Mouse (Mus musculus) right cerebral cortex, adult 18-20 months (tissue): ENCODE measurements around the gene Calhm1.

ENCODE experiments used
- DNase-seq: peaks from one replicate; pipeline ENCODE4 v3.0.0; 2022; ENCODE audit warnings: mixed read lengths

The Calhm1 gene

DNA sequence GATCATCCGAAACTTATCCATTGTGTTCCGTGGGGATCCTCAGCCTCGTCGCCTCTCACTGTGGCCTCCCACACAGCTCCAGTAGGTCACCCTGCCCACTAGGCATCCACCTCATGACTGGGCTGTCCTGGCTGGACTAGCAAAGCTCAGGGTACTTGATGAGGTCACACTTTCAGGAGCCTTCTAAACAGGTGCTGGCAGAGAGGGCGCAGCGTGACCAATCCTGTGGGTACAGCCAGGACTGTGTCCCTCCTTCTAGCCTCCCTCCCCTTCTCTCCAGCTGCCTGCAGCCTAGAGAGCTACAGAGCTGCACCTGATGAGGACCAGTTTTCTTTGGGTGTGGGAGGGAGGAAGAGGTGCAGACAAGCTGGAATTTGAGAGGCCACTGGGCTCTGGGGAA lies at the start of gene Calhm1:
Gene Calhm1 (minus strand): TSS at position 101 of the 400 bp plus-strand sequence.
- DNase-seq: no peak

DNA sequence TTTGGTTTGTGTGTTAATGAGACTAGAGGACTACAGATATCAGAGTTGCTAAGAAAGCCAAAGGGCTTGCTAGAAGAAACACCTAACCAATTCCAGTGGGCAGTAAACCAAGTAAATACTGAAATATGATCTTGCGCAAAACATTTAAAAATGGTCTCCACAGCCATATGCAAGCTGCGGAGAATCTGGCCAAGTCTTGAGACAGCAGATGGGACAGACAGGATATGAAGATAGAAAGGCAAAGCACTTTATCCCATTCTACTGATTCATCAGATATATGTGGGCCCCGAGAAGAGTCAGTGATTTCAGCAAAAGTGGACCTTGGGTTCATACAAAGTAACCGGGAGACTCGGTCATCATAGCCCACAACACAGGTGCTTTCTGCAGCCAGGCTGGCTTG lies 48.1 kb upstream of the Calhm1 start:
- no peak for DNase-seq

DNA sequence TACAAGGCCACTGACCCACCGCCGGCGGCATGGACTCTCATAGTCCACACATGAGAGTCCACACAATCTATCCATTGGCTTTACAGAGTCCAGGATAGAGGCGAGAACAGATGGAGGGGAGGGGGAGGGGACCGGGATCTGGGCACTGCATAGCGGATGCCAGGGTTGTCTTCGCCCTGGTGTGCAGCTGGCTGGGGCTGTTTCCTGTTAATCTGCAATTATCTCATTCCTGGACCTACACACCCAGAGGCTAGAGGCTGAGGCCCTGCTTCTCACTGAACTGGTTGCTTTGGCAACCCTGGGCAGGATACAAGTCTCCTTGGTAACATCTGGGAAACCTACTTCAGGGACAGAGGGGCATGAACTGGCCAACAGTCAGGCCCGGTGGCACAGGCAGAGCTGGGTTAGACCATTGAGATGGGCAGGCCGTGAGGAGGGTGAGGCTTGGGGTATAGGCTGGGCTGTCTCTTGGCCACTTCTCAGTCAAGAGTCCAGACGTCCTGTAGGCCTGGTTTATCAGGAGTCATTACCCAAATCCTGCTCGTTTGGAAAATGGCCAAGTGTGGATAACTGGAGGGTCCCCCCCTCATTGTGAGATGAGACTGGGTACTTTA lies 44.6 kb upstream of the Calhm1 start:
- no peak for DNase-seq

DNA sequence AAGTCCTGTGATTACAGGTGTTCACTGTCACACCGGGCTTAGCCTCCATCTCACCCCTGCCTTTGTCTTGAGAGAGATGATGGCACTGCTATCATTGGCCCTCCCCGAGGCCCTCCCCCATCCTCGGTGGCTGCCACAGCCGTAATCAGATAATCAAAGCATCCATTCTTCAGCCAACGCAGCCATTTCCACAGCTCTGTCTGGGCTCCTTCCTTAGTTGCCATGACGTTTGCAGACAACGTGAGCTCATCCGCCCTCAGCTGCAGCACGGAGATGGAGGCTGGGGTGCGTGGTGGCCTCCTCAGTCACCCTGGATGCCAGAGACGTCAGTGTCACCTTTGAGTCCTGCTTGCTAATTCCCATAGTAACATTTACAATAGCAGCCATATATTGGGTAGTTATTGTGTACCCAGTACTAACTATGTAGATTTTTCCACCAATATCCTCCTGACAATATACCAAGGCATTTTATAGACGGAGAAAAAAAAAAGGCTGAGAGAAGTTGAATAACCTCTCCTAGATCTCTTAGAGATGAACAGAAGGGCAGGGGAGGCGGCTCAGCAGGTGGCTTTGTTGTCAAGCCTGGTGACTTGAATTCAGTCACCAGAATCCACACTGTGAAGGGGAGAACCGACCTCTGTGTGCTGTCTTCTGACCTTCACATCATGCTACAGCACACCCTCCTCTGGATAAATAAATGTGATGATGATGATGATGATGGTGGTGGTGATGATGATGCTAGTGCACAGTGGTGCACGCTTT lies 42.6 kb upstream of the Calhm1 start:
- DNase-seq: peak; percentile 67

DNA sequence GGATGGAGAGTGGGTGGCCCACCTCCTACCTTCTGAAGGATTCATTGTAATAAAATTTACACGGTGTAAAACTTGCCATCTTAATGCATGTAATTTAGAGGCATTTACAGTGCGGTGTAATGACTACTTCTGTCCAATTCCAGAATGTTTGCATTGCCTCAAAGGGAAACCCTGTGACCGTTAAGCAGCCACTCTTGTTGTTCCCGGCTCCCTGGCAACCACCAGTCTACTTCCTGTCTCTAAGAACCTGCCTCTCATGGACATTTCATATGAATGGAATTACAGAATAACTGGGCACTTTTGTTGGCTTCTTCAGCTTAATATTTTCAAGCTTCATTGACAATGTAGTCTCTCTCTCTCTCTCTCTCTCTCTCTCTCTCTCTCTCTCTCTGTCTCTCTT lies 40.7 kb upstream of the Calhm1 start:
- DNase-seq: no peak

DNA sequence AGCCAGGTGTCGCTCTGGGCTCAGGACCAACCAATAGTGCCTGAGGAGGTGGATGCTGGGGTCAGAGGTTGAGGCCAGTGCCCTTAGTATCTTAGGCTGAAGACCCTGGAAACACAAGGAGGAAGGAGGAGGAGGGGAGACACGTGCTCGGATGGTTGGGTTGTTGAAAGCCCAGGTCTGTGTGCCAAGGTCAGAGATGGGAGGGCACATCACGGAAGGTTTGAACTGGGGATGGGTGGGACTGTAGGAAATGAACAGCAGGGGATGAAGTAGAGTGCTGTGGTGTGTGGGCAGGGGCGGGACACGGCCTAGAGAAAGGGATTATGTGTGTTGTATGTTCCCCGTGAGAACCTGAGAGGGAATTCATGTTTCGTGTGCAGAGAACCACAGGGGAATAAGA lies 40.2 kb upstream of the Calhm1 start:
- no peak for DNase-seq

DNA sequence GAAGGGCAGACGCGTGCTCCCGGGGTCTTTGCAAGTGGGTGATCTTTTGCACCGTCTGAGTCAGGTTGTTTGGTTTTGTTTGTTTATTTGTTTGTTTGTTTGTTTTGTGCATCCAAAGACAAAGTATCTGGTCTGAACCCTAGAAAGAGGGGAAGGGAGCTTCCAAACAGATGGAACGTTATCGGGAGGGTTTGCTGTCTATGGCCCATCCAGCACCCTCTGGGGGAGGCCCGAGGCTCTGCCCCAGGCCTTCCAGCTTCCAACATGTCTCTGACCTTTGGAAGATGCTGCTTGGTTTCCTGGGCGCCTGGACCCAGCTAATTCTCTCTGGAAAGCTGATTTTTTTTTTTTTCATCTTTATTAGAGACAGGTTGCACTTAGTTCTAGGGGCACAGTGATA lies 36.0 kb upstream of the Calhm1 start:
- DNase-seq: no peak

DNA sequence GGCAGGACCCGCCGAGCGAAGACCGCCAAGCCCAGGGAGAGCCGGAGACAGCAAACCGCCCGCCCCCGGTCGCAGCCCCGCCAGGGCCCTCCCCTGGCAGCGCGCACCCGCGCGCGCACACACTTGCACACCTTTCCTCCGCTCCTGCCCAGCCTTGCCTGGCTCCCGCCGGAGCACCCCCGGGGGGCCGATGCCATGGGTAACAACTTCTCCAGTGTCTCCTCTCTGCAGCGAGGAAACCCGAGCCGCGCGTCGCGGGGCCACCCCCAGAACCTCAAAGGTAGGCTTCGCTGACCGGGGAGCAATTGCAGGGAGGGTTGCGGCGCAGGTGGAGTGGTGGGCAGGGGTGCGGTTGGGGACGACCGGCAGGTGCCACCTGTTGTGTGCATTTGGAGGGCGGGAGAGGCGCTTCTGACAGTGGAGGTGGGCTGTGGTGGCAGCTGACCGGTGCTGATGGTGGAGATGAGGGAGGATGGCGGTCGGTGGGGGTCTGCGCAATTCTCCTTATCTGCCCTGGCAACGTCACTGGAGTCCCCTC lies 35.3 kb upstream of the Calhm1 start:
- DNase-seq: peak; percentile 52

DNA sequence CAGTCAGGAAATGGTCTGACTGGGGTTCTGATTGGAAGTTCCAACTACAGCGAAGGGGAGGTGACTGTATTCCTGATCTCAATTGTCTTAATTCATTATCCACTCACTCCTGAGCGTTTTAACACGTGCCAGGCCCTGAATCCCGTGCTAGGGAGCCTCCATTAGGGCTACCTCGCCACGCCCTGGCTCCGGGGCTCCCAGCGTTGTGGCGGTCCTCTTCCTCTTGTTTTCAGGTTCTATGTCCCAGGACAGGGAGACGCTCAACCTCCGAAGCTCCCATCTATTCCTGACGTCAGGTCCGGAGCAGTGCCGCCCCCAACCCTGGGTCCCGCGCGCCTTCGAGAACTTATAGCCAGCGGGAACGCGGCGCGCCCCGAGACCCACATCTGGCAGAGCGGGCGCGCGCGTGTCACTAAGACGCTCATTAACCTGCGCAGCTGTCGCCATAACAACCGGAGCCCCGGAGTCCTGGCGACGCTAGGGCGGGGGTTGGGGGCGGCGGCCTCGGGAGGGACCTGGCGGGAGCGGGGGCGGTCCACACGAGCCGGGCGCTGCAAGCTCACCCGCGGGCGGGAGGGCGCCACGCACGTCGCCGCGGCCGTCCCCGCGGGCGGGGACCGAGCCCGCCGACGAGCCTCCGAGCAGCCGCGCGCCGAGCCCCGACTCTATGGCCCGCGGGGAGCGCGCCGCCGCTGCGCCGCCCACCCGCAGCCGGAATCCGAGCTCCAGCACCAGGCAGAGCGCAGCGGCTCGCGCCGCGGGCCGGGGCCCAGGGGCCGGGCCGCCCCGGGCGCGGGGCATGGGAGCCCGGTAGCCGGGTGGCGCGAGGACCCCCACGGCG lies 34.6 kb upstream of the Calhm1 start, which contains the start of gene Neurl1a:
Gene Neurl1a (plus strand): TSS at position 390 of the 841 bp plus-strand sequence.
- peak; percentile 70 for DNase-seq

DNA sequence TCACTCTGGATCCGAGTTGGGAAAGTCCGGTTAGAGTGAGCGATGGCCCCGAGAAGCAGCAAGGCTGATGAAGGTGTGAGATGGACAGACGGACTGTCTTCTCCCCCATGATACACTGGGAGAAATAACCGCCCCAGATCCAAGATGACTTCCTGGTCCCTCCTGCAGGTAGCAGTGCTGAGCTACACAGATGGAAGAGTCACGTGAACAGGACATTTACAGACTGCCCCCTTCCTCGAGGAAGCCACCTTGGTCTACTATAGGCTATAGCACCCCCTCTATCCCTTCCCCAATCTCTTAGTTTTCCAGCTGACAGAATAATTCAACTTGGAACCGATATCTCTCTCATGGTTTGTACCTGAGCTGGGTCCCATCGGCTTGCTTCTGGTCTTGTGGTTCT lies 33.9 kb upstream of the Calhm1 start:
- DNase-seq: no peak

DNA sequence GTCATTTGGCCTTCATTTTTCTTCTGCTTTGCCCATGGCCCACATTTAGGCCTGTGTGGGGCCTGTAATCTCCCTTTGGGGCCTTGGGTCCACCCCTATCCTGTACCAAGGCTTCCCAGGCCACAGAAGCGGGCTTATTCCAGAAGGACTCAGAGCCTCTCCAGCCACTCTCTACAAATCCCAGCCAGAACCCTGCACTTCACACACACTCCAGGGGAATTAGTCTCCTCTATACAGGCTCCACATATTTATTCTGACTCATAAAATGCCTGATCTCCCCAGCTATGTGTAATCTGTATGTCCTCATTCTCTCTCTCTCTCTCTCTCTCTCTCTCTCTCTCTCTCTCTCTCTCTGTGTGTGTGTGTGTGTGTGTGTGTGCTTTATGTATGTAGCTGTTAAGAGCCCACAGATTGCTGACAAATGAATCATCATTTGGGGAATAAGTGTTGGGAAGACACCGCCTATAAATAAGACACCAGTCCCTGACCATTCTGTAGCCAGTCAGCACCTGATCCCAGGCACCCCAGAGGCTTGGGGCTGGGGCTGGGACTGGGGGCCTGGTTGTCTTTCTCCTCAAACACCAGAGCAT lies 33.0 kb upstream of the Calhm1 start:
- DNase-seq: no peak

DNA sequence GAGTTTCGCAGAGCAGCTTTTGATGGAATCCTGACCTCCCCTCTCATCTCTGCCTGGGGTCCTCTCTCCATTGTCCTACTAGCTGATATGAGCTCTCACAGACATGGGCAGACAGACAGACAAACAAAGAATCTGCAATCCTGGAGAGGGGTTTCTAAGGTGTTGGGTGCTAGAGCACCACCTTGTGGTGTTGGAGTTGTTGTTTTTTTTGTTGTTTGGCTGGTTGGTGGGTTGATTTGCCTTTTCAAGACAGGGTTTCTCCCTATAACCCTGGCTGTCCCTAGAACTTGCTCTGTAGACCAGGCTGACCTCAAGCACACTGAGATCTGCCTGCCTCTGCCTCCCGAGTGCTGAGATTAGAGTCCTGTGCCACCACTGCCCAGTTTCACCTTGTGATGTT lies 31.4 kb upstream of the Calhm1 start:
- DNase-seq: no peak

DNA sequence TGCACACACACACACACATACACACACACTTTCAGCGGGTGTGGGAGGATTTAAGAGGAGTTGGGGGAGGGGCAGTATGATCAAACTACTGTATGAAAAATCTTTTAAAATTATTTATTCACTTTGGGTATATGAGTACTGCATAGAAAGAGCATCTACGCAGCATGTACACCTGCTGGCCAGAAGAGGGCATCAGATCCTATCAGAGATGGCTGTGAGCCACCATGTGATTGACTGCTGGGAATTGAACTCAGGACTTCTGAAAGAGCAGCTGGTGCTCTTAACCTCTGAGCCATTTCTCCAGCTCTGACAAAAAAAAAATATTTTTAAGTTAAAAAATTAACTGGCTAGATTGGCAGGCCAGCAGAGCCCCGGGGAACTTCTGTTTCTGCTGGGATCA lies 30.5 kb upstream of the Calhm1 start:
- DNase-seq: no peak

DNA sequence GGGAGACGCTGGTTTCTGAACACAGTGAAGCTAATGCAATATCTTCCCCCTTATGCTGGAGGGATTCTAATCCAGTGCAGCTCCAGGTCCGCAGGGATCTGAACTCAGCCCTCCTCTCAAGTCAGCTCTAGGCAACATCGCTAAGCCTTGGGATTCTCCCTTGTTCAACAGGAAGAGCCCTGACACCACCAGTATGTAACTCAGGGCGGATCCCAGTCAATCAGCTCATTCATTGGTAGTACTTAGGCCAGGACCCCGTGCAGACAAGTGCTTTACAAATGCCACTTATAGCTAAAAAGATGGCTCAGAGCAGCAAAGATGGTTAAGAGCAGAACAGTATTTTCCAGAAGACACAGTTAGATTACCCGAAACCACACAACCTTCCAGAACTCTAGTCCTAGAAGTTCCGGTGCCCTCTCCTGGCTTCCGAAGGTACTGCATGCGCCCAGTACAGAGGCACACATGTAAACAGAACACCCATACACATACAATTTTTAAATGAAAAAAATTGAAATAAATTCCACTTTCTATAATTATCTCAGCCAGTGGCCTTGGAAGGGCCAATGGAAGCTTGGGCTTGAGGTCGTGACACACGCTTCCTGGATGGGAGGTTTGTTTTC lies 24.8 kb upstream of the Calhm1 start:
- DNase-seq: peak; percentile 88

DNA sequence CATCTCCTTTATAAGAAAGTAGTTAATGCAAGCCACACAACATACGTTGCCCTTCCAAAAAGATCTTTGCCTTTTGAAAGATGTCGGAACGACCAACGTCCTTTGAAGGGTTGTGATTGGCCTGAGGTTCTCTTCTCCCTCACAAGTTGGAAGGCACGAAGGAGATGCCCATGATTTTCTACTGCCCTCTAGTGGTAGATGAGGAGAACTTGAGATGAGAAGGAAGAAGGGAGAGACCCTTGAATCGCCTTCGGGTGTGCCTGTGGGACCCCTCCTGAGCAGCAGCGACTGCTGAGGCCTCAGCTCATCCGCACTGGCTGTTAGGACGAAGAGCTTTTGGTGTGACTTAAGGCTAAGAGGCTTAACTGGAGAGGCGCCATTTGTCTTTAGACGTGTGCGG lies 24.2 kb upstream of the Calhm1 start:
- no peak for DNase-seq

DNA sequence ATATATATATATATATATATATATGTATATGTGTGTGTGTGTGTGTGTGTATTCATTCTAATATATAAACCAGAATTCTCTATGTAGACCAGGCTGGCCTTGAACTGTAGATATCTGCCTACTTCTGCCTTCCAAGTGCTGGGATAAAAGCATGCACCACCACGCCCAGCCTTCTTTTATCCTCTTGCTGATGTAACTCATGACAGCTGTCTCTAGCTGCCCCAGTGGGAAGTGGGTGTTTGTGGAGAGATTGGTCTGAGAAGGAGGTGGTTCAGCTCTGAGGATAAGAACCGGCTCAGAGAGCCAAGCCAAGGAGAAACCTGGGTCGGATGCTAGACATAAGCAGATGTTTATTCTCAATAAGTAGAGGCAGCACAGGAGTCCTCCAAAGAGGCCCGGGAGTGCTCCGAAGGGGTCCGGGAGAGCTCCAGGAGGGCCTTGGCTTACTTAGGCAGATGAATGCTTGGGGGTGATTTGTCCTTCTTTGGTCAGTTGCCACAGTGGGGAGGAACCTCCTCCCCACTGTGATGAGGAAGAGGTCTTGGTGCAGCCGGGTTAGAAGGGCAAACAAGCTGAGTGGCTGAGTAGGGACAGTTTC lies 23.7 kb upstream of the Calhm1 start:
- no peak for DNase-seq

DNA sequence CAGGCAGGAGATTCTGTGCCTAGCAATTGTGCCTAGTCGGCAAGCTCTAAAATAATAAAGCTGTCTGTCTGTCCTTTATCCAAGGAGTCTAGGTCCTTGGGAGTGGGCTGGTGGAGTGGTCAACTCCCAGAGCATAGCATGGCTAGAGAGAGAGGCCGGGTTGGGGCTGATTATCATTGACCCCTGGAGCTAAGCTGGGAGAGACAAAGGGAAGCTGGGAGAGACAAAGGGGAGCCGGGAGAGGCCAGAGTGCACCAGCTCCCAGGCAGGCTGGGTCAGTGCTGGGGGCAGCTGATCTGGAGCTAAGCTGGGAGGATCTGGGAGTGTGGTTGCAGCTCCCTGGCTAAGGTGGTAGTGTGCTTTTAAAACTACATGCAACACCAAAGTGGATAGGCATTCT lies 22.7 kb upstream of the Calhm1 start:
- no peak for DNase-seq

DNA sequence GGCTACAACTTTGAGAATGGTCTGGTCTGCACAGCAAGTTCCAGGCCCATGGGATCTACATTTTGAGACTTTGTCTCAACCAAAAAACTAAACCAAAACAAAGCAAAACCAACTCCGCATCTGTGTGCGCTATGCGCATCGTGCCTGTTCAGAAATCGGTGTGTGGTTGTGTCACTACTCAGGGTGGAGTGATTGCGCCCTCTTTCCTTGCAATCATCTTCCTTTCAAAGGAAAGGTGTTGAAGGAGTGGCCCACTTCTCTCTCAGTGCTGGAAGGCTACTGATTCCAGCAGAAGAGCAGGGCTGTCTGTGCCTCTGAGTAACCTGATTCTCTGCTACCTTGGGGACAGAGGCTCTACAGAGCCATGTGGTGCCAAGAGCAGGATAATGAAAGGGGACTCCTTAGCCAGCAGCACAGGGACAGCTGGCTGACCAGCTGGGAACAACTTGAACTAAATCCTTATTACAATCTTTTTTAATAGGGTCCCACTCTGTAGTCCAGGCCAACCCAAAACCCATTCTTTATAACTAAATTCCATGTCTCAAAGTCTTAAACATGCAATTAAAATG lies 19.2 kb upstream of the Calhm1 start:
- DNase-seq: no peak

DNA sequence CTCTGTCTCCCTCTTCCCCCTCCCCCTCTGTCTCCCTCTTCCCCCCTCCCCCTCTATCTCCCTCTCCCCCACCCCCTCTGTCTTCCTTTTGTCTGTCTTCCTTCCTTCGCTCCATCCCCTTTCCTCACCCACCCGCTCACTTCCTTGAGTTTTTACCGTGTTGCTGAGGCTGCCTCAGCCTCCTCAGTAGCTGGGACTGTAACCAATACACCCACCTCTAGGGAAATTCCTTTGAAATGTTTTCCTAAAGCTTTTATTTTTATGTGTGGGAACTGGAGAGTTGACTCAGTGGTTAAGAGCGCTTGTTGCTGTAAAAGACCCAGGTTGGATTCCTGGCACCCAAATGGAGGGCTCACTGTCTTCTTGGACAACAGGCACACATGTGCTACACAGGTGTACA lies 17.6 kb upstream of the Calhm1 start:
- DNase-seq: no peak

DNA sequence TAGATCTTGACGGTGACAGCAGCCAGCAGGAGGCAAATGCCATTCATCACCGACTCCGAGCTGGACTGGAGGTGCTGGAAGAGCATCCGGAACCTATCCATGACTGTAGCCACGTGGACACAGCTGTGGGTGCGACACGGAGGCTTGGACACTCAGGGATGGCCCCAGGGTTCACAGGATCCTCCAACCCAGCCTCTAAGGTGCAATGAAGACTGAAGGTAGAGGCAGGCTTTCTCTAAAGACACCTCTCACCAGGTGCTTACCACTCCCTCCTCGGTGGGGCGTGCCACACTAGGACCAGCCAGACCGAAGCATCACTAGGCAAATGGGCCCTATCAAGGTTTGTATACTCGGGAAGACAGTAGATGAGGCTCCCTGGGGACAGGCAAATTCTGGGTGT lies 13.6 kb upstream of the Calhm1 start, which contains the start of gene Calhm3:
Gene Calhm3 (minus strand): TSS at position 101 of the 400 bp plus-strand sequence.
- no peak for DNase-seq

DNA sequence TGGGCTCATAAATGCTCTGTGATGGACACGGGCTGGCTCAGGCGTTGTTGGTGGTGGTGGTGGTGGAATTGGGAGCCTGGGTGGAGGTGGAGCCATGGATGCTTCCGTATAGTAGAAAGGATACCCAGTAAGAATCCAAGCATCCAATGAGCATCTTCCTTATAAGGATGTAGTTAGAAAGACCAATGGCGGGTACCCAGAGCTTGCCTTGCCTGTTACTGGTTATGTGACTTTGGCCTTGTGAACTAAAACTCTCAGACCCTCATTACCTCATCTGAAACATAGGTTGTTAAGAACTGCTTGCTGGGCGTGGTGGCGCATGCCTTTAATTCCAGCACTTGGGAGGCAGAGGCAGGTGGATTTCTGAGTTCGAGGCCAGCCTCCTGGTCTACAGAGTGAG lies 9.7 kb upstream of the Calhm1 start:
- DNase-seq: no peak

DNA sequence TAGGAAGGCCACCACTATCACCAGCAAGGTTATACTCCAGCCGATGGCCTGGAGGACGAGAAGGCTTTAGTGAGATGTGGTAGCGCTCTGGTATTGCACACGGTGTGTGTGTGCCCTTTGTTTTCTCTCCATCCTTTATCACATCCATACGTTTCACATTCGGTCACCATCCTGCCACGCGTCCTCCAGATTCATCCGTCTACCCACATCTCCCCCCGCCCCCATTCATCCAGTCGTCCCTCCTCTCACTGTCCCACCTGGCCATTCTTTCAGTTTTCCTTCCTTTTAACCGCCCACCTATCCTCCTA lies 8.0 kb upstream of the Calhm1 start:
- no peak for DNase-seq
